Mouse (Mus musculus) myocyte (in vitro differentiated cells): ENCODE data around the gene Tecr.

Experiments
- E2F4 ChIP-seq: IDR thresholded peaks from one replicate; pipeline ENCODE4 v1.6.1; 2011; ENCODE audit warnings: mild to moderate bottlenecking, control low read depth, moderate library complexity; ENCODE audit not compliant: insufficient read depth
- MYOG ChIP-seq, 3 experiments: IDR thresholded peaks; one replicate each; pipeline ENCODE4 v1.6.1; 2011; ENCODE audit warnings: control low read depth in 2 of 3, low read depth in 2 of 3, mild to moderate bottlenecking in 2 of 3; ENCODE audit not compliant: insufficient read length in 2 of 3, control insufficient read depth in 1 of 3, insufficient read depth in 1 of 3
- POLR2A ChIP-seq: IDR thresholded peaks from one replicate; pipeline ENCODE4 v1.6.1; 2011; ENCODE audit warnings: low read depth, mild to moderate bottlenecking, control low read depth, moderate library complexity; ENCODE audit not compliant: insufficient read length
- POLR2AphosphoS2 ChIP-seq: IDR thresholded peaks from one replicate; pipeline ENCODE4 v1.6.1; 2011; ENCODE audit warnings: low read depth, control low read depth; ENCODE audit not compliant: insufficient read length
- USF1 ChIP-seq: IDR thresholded peaks from one replicate; pipeline ENCODE4 v1.6.1; 2011; ENCODE audit warnings: low read depth, mild to moderate bottlenecking, control low read depth, moderate library complexity

- TF ChIP-seq E2F4, result no peak
- TF ChIP-seq MYOG (IDR thresholded peaks at IDR 0.05; ENCODE audit: control insufficient read depth in 1 of 3, insufficient read depth in 1 of 3, insufficient read length in 2 of 3, low read depth in 2 of 3), result no peak
- TF ChIP-seq POLR2A, result no peak
- TF ChIP-seq USF1, result no peak
- TF ChIP-seq POLR2AphosphoS2, result no peak
These were observed 72.0 kb downstream of the Tecr start, which contains the start of gene Olfr370 for GRCm38 (mm10) chr8:83535736-83536135.
